11 mouse cellular contexts compared by ENCODE assay signal in genomic region chr3:54579425-54579824, GRCm38 (mm10).
"Had no signal": no experiment of that assay in that cellular context is flagged by ENCODE, and none has a peak within 500 bp of the region (broad histone marks: within the 10 kb centered on the region; RNA-seq: fewer than 3 reads in every experiment).

No protein-coding gene starts in this region.

- ATAC-seq: liver, embryonic 12.5 days; midbrain, embryonic 15.5 days had no signal

- DNase-seq: kidney, adult 11 months; kidney, adult 8-10 months; kidney, postnatal 10 days; layer of hippocampus, adult 9-11 months; liver; lung, adult 18-20 months; lung, postnatal 10 days; lung, postnatal 4 days; thymus, postnatal 25 days had no signal
